Mouse (Mus musculus) cerebellum, postnatal 4 days (tissue): ENCODE data around the gene Celf5.

Experiments used
- DNase-seq, 2 experiments: peaks; one replicate each; pipeline ENCODE4 v3.0.0; 2022; ENCODE audit warnings: low spot score in 2 of 2, mixed read lengths in 1 of 2

Gene Celf5

GRCm38 (mm10) chr10:81472403-81473002 lies 10.0 kb downstream of the Celf5 start:
- DNase-seq = no peak

- no peak for DNase-seq
These were observed 12.1 kb downstream of the Celf5 start for GRCm38 (mm10) chr10:81470454-81470853.

DNA sequence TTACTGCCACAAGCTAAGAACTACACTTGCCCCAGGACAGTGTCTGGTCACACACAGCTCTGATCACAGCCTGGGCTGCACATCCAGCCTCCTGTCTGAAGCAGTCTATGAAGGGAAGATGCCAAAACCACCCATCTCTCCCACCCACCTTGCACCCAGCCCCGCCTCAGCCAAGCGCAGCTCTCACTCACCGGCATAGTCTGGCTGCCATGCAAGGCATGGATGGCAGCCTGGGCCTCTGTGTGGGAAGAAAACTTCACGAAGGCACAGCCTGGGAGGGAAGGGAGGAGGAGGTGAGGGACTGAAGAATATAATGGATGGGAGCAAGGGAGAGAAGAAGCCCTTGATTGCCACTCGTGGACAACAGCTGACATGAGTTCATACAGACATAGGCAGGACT lies 13.3 kb downstream of the Celf5 start:
- DNase-seq = no peak

DNA sequence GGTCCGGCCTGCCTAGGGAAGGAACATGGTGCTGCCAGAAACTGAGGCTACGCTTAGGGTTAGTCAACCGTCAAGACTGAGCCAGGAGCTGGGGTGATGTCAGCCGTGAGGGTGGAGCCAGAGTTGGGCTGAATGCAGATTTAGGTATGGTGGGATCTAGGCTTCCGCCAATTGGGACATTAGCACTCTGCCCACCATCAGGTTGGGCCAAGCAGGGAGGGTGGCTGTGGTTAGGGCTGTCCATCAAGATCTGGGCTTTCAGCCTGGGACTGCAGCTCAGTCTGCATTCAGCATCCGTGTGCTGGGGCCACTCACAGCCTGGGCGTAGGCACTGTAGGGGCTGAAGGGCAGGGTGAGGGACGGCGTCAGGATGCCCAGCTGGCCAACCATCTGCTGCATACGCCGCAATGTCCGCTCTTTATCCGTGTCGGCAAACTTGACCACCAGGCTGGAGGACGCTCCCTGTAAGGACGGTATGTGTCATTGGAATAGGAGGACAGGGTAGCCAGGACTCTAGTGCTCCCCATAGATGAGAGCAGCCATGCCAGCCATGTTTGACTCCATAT lies 14.8 kb downstream of the Celf5 start:
- peak in 1 of 2 experiments; percentile 19 for DNase-seq

DNA sequence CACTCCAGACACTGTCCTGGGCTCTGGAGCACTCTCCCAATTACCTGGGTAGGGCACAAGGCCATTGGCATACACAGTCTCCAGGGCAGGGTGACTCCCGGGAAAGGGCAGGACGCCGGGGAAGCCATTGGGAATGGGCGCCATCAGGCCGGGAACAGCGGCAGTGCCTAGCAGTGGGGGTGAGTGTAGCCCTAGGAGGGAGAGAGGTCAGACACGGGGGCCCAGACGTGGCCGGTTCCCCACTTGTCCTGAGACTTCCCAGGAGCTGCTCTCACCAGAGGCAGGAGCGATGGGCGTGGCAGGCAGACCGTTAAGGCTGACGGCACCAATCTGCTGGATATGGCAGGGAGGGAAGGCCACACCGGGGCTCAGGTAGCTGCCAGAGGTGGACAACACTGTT lies 15.6 kb downstream of the Celf5 start:
- peak in 1 of 2 experiments; percentile 20 for DNase-seq

GRCm38 (mm10) chr10:81466066-81466465 lies 16.4 kb downstream of the Celf5 start:
- peak in 1 of 2 experiments; percentile 15 for DNase-seq

GRCm38 (mm10) chr10:81465265-81465645 lies 17.3 kb downstream of the Celf5 start:
- DNase-seq = peak in 1 of 2 experiments; percentile 18

DNA sequence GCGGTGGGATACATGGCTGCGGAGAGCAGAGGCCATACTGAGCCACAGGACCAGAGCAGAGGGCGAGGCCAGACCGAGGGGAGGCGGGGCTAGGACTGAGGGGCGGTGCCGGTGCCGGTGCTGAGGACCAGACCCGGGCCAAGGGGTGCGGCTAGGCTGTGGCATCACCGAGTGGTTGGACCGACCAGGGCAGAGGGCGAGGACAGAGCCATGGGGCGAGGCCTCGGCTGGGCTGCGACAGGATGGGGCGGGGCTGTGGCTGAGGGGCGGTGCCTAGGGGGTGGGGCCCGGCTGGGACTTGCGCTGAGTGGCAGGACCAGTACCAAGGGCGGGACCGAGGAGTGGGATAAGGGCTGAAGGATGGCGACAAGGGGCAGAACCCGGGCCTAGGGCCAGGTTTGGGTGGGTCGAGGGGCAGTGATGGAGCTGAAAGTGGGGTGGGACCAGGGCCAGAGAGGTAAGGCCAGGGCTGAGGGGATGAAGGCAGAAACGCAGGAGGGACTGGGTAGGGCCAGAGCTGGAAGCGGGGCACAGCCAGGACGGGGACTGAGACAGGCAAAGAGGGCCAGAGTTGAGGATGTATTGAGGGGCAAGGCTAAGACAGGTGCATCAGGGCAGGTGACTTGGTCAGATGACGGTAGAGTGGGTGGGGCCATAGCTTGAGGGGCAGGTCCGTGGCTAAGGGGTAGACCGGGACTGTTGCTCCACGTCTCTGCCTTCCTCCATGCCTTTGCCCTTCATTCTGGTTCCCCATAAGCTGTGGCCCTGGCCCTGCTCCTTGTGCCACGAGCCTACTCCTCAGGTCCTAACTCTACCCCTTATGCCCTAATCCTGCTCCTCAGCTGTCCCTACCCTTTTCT lies 17.9 kb downstream of the Celf5 start:
- DNase-seq = peak; percentile 20 to 48

- no peak for DNase-seq
These were observed 19.0 kb downstream of the Celf5 start for GRCm38 (mm10) chr10:81463531-81463930.

DNA sequence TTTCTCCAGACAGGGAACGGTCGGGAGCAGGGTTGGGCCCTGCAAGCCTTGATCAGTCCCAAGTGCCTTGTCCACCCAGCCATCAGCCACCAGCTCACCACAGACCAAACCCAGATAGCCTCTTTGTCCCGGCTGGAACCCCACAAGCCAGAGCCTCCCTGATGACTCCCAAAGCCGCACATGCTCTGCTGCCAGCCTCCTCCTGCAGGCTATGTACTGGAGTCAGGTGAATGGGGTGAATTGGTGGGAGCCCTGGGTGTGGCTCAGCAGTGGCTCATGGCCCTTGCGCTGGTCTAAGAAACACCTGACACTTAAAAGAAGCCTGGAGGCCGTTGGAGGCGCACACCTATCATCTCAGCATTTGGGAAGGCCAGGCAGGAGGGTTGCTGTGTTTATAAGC lies 19.6 kb downstream of the Celf5 start:
- DNase-seq = peak; percentile 2 to 19

DNA sequence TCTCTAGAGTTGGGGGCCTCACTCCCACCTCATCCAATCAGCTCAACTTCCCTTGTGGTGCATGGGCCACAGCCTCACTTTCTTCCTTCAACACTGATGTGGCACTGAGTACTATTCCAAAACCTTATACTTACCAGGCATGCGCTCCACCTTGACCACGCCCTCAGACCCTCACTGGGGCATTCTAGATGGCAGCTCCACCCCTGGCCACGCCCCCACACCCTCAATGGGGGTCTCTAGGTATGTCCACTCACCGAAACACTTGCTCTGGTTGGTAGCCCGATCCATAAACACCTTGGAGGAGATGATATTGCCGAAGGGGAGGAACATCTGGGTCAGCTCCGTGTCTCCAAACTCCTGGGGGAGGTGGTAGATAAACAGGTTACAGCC lies 20.1 kb downstream of the Celf5 start:
- DNase-seq = peak in 1 of 2 experiments; percentile 20

DNA sequence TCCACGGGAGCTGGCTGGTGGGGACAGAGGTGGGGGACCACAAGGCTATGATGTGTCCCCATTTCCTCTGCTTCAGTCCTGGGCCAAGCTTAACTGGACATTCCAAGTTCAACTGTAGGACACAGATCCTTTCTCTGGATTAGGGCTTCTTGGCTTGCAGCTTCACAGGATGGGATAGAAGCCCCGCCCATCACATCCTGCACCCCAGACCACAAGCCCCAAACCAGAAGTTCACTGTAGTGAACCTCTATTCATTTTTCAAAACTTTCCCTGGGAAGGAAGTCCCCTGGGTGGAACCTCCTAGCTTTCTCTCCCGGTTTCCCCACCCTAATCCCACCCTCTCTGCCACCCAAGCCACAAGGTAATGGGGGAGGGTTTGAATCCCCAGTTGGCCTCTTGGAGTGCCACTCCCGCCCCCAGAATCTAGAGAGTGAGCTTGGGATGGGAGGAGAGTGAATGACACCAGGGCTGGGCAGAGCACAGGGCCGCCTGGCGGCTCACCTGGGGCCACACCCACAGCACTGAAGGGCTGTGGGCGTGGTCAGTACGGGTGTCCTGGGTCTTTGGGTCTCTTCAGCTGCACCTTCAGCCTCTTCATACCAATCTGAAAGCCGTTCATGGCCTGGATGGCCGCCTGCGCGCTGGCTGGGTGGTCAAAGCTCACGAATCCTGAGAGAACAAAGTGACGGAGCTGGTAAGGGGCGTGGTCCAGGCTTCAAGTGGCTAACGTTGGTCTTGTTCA lies 20.7 kb downstream of the Celf5 start:
- no peak for DNase-seq

- no peak for DNase-seq
These were observed 21.6 kb downstream of the Celf5 start for GRCm38 (mm10) chr10:81460951-81461350.

GRCm38 (mm10) chr10:81460471-81460870 lies 22.0 kb downstream of the Celf5 start:
- DNase-seq = peak in 1 of 2 experiments; percentile 18

DNA sequence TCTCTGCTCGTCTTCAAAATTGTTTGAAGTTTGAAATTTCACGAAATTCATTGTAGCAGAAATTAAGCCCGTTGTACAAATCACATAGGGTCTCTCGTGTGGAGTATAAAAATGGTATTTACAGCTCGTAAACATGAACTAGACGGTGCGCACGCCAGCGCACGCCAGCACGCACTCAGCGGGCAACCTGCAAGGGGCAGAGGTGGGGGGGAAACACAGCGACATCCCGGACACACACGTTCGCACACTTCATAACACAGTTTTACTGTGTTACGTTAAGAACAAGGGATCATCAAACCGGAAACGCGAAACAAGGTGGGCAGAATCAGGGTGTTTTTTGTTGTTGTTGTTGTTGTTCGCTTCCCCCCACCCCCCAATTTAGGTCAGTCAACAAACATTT lies 23.1 kb downstream of the Celf5 start:
- no peak for DNase-seq

- no peak for DNase-seq
These were observed 24.2 kb downstream of the Celf5 start for GRCm38 (mm10) chr10:81458267-81458666.

DNA sequence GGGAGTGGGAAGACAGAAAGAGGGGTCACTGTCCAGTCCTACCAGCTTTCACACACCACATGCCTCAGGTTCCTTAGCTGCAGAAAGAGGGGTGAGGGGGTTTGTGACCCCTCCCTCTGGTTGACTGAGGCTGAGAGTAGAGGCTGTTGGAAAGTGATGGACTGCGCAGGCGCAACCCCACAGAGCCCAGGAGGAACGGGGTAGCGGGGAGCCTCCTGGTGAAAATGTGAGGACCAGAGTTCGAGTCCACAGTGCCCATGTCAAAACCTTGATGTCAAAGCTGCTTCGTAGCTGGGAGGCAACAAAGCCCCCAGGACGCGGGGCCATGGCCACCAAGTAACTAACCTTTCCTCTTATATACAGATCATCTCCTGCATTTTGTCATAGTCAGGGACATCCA lies 24.9 kb downstream of the Celf5 start:
- DNase-seq = peak in 1 of 2 experiments; percentile 18

- no peak for DNase-seq
These were observed 25.4 kb downstream of the Celf5 start for GRCm38 (mm10) chr10:81456983-81457563.

- peak in 1 of 2 experiments; percentile 15 for DNase-seq
These were observed 27.2 kb downstream of the Celf5 start, which contains the start of gene Nfic for GRCm38 (mm10) chr10:81455181-81455895. Gene Nfic, minus strand, starts transcription at chr10:81455635.

DNA sequence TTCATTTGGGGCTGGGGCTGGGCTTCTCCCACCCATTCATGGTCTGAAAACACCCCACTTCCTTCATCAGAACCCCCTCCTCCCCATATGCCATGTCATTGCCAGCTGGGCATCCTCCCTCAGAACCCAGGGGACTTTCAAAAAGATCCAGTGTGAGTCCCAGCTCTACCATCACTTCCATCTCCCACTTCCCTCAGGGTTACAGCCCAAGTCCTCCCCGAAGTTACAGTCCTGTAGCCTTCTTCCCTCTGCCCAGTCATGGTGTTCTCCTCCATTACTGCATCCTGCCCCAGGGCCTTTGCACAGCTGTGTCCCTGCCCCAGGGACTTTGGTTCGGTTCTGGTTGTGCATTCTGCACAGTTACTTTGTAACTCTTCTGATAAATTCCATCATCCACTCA lies 28.4 kb downstream of the Celf5 start:
- peak in 1 of 2 experiments; percentile 19 for DNase-seq

- DNase-seq = no peak
These were observed 29.6 kb downstream of the Celf5 start for GRCm38 (mm10) chr10:81452947-81453288.
